Mouse (Mus musculus): Measurements from ENCODE around the gene Rasip1.

The Rasip1 gene

GRCm38 (mm10) chr7:45685811-45686210, 58.5 kb downstream of the Rasip1 start:
- no peak for DNase-seq (ENCODE audit: low spot score)

- DNase-seq (ENCODE audit: low spot score), result no peak
Observed at GRCm38 (mm10) chr7:45686841-45687240, 59.6 kb downstream of the Rasip1 start.

All from c-Kit-positive CD71-positive TER-119-positive erythroid progenitor cells, embryonic 14.5 days (primary cell).